Mouse (Mus musculus) CH12.LX (cell line): ENCODE data around the gene Arhgef38. TPM values are rescaled to one million over a fixed set of nuclear protein-coding genes. Genes with fewer than 3 reads are reported as not detected.

ENCODE experiments used
- DNase-seq: peaks from one replicate; pipeline ENCODE4 v3.0.0-alpha.2; 2013; ENCODE audit errors: extremely low read depth
- H3K27ac ChIP-seq: 2 replicates; pipeline ENCODE4 v1.5.1; 2012; ENCODE audit warnings: low read depth, mild to moderate bottlenecking, control low read depth, moderate library complexity; ENCODE audit not compliant: insufficient read depth
- H3K27me3 ChIP-seq: replicated peaks from 2 replicates; pipeline ENCODE3; 2012; ENCODE audit warnings: inconsistent platforms
- H3K36me3 ChIP-seq, 2 experiments: replicated peaks in 1 of 2; 2 replicates each; pipeline versions ENCODE3 to v1.6.1; 2012; ENCODE audit warnings: inconsistent platforms in 1 of 2, low read length in 1 of 2, mild to moderate bottlenecking in 1 of 2, mixed read lengths in 1 of 2, moderate library complexity in 1 of 2; ENCODE audit not compliant: control insufficient read depth in 1 of 2, insufficient read depth in 1 of 2
- H3K4me1 ChIP-seq, 2 experiments: 2 replicates each; pipeline ENCODE4 v1.6.1; 2012; ENCODE audit warnings: inconsistent platforms in 1 of 2, moderate library complexity in 1 of 2; ENCODE audit not compliant: insufficient read depth in 2 of 2, control insufficient read depth in 1 of 2
- H3K4me2 ChIP-seq: 2 replicates; pipeline ENCODE4 v1.6.1; 2012; ENCODE audit warnings: low read depth, mild to moderate bottlenecking, control low read depth; ENCODE audit not compliant: poor library complexity, insufficient read depth, severe bottlenecking
- H3K4me3 ChIP-seq, 3 experiments: fragments of 150-350 bp in 1 of 3; sonication (generic) in 1 of 3; replicated peaks in 1 of 3; 2 replicates each; pipeline versions ENCODE3 to v1.5.1; 2011 to 2012; ENCODE audit warnings: low read depth in 2 of 3, low read length in 2 of 3, mild to moderate bottlenecking in 2 of 3, moderate library complexity in 2 of 3, control low read depth in 1 of 3, improper control_type of control experiment in 1 of 3, inconsistent platforms in 1 of 3, mixed read lengths in 1 of 3; ENCODE audit not compliant: poor library complexity in 1 of 3
- H3K79me2 ChIP-seq: replicated peaks from 2 replicates; pipeline ENCODE4 v1.6.1; 2012; ENCODE audit warnings: mild to moderate bottlenecking, moderate library complexity; ENCODE audit not compliant: control insufficient read depth, poor library complexity, insufficient read depth, severe bottlenecking; ENCODE audit errors: extremely low read depth
- H3K9ac ChIP-seq: 2 replicates; pipeline ENCODE4 v1.6.1; 2012; ENCODE audit warnings: low read depth, mild to moderate bottlenecking, control low read depth, moderate library complexity; ENCODE audit not compliant: insufficient read depth
- H3K9me3 ChIP-seq: replicated peaks from 2 replicates; pipeline ENCODE3; 2012; ENCODE audit warnings: low read length, inconsistent platforms, mixed read lengths
- BHLHE40 ChIP-seq: IDR thresholded peaks from 2 replicates; pipeline ENCODE4 v1.6.1; 2011; ENCODE audit warnings: mild to moderate bottlenecking, low read depth, low read length, improper control_type of control experiment
- CHD2 ChIP-seq: IDR thresholded peaks from 2 replicates; pipeline ENCODE4 v1.6.1; 2011; ENCODE audit warnings: low read length, improper control_type of control experiment
- CTCF ChIP-seq, 2 experiments: IDR thresholded peaks in 1 of 2; conservative IDR thresholded peaks in 1 of 2; 2 replicates each; pipeline ENCODE4 v1.5.1; 2011 to 2012; ENCODE audit warnings: low read depth in 2 of 2, low read length in 2 of 2, improper control_type of control experiment in 1 of 2, inconsistent platforms in 1 of 2, mild to moderate bottlenecking in 1 of 2, moderate library complexity in 1 of 2
- ETS1 ChIP-seq: conservative IDR thresholded peaks from 2 replicates; pipeline ENCODE4 v1.6.1; 2012; ENCODE audit warnings: low read depth, mild to moderate bottlenecking, inconsistent platforms, low read length, improper control_type of control experiment, moderate library complexity
- HCFC1 ChIP-seq: IDR thresholded peaks from 2 replicates; pipeline ENCODE4 v1.6.1; 2012; ENCODE audit warnings: low read depth, mild to moderate bottlenecking, inconsistent platforms, low read length, improper control_type of control experiment
- IRF4 ChIP-seq: IDR thresholded peaks from 2 replicates; pipeline ENCODE4 v1.6.1; 2014; ENCODE audit warnings: low read depth, mild to moderate bottlenecking, inconsistent platforms, low read length, improper control_type of control experiment
- JUN ChIP-seq: IDR thresholded peaks from 2 replicates; pipeline ENCODE4 v1.6.1; 2011; ENCODE audit warnings: low read depth, mild to moderate bottlenecking, low read length, improper control_type of control experiment, moderate library complexity; ENCODE audit not compliant: insufficient read depth
- JUND ChIP-seq: conservative IDR thresholded peaks from 2 replicates; pipeline ENCODE4 v1.6.1; 2011; ENCODE audit warnings: low read depth, low read length, improper control_type of control experiment
- MAFK ChIP-seq: IDR thresholded peaks from 2 replicates; pipeline ENCODE4 v1.6.1; 2011; ENCODE audit warnings: low read length, improper control_type of control experiment; ENCODE audit not compliant: insufficient replicate concordance
- MAX ChIP-seq: IDR thresholded peaks from 2 replicates; pipeline ENCODE4 v1.6.1; 2011; ENCODE audit warnings: low read length, improper control_type of control experiment
- MAZ ChIP-seq: IDR thresholded peaks from 2 replicates; pipeline ENCODE4 v1.6.1; 2012; ENCODE audit warnings: low read depth, mild to moderate bottlenecking, inconsistent platforms, low read length, improper control_type of control experiment, moderate library complexity
- MEF2A ChIP-seq: IDR thresholded peaks from 2 replicates; pipeline ENCODE4 v1.6.1; 2014; ENCODE audit warnings: low read depth, mild to moderate bottlenecking, inconsistent platforms, low read length, improper control_type of control experiment, borderline replicate concordance
- MYC ChIP-seq: IDR thresholded peaks from 2 replicates; pipeline ENCODE4 v1.6.1; 2011; ENCODE audit warnings: low read depth, mild to moderate bottlenecking, improper control_type of control experiment, low read length
- NELFE ChIP-seq: IDR thresholded peaks from 2 replicates; pipeline ENCODE4 v1.6.1; 2011; ENCODE audit warnings: low read depth, low read length, improper control_type of control experiment
- NRF1 ChIP-seq: IDR thresholded peaks from 2 replicates; pipeline ENCODE4 v1.6.1; 2014; ENCODE audit warnings: low read depth, mild to moderate bottlenecking, inconsistent platforms, low read length, improper control_type of control experiment, moderate library complexity
- RAD21 ChIP-seq: IDR thresholded peaks from 2 replicates; pipeline ENCODE4 v1.6.1; 2011; ENCODE audit warnings: low read depth, mild to moderate bottlenecking, low read length, improper control_type of control experiment, moderate library complexity
- RCOR1 ChIP-seq: conservative IDR thresholded peaks from 2 replicates; pipeline ENCODE4 v1.6.1; 2012; ENCODE audit warnings: low read depth, mild to moderate bottlenecking, inconsistent platforms, low read length, improper control_type of control experiment
- SMC3 ChIP-seq: IDR thresholded peaks from 2 replicates; pipeline ENCODE4 v1.6.1; 2011; ENCODE audit warnings: low read depth, low read length, improper control_type of control experiment
- UBTF ChIP-seq: IDR thresholded peaks from 2 replicates; pipeline ENCODE4 v1.6.1; 2012; ENCODE audit warnings: low read depth, mild to moderate bottlenecking, inconsistent platforms, low read length, improper control_type of control experiment, moderate library complexity
- ZC3H11A ChIP-seq: IDR thresholded peaks from 2 replicates; pipeline ENCODE4 v1.6.1; 2012; ENCODE audit warnings: low read depth, mild to moderate bottlenecking, inconsistent platforms, low read length, improper control_type of control experiment
- dilution Hi-C: fragments of 300-500 bp; cut with MboI; formaldehyde crosslinking; loops from 2 replicates; pipeline ENCODE4 v1.14.3; 2020; ENCODE audit warnings: low sequenced_read_pairs; ENCODE audit not compliant: extremely low pct_unique_long_range_greater_than_20kb, extremely low pct_ligation_motif_present
- in situ Hi-C: fragments of 300-500 bp; cut with MboI; formaldehyde crosslinking; loops from 3 replicates; pipeline ENCODE4 v1.14.3; 2019; ENCODE audit warnings: low sequenced_read_pairs, low pct_ligation_motif_present, low pct_unique_long_range_greater_than_20kb, mixed read lengths
- polyA plus RNA-seq: library from polyadenylated mRNA; unstranded; fragments of >175 nt; gene quantifications from 2 replicates; pipeline ENCODE4 v1.2.1, GENCODE M21; 2012; ENCODE audit warnings: low read depth; ENCODE audit not compliant: insufficient read length
- total RNA-seq, 2 experiments: library from RNA; depleted of rRNA; stranded (reverse); fragments of 300-350 nt in 1 of 2; fragments of >200 nt in 1 of 2; gene quantifications; 2 replicates each; pipeline ENCODE4 v1.2.3; 2012 to 2014

Gene Arhgef38
- 0.17 TPM in 1 of 2 replicates, not detected in the other for total RNA-seq (2012; rRNA removed)
- not detected in 2 replicates for total RNA-seq (2014; rRNA removed)
- not detected in 2 replicates for polyA plus RNA-seq

GRCm38 (mm10) chr3:133234821-133235295 is at the start of gene Arhgef38:
Gene Arhgef38, minus strand, starts transcription at chr3:133234949.
- Histone ChIP-seq H3K9ac (no peak within 1 kb of the TSS), H3K36me3 (no peaks in the 10 kb centered on the region), H3K4me3 (no peak within 1 kb of the TSS), H3K27me3 (no peaks in the 10 kb centered on the region), H3K4me2 (peak within 1 kb of the TSS; percentile 95), H3K9me3 (no peaks in the 10 kb centered on the region), H3K27ac (no peak within 1 kb of the TSS), H3K79me2 (no peaks in the 10 kb centered on the region), H3K4me1 (peaks cover 17 to 47% of the 10 kb centered on the region in 2 experiments)
- no peak for TF ChIP-seq CHD2
- TF ChIP-seq NRF1: peak; percentile 26; the same call in 1 of the 2 replicates
- TF ChIP-seq NELFE: no peak
- peak; percentile 22; the same call in 1 of the 2 replicates for TF ChIP-seq BHLHE40
- no peak for TF ChIP-seq JUN
- no peak for TF ChIP-seq MAZ
- no peak for TF ChIP-seq MEF2A
- TF ChIP-seq MAFK: no peak
- dilution Hi-C loops (no loop called here), in situ Hi-C loops (no loop called here)
- DNase-seq: no peak

- H3K36me3 ChIP-seq: no peaks in the 10 kb centered on the region
- no peak overlapping the region for H3K27ac ChIP-seq
- in situ Hi-C loops: loop anchor here (25.0 kb wide), 1 partner anchor 535 kb away; no protein-coding TSS in a partner anchor
- DNase-seq: peak; percentile 88
- TF ChIP-seq CTCF (conservative IDR thresholded peaks at IDR 0.05 in 1 of 2, IDR thresholded peaks at IDR 0.05 in 1 of 2; ENCODE audit: low read depth in 2 of 2, low read length in 2 of 2): peak; percentile 45 to 90
- TF ChIP-seq UBTF: no peak
- TF ChIP-seq JUN: no peak
- TF ChIP-seq ZC3H11A: peak; percentile 70
- no peak for TF ChIP-seq HCFC1
- 0 out of 2 replicates have a peak, but pooled peaks have one; percentile 57 for TF ChIP-seq MYC
- peak; percentile 41; the same call in 1 of the 2 replicates for TF ChIP-seq IRF4
- no peak for TF ChIP-seq ETS1
- 0 out of 2 replicates have a peak, but pooled peaks have one; percentile 12 for TF ChIP-seq JUND
- TF ChIP-seq RCOR1: 0 out of 2 replicates have a peak, but pooled peaks have one; percentile 21
- peak; percentile 81 for TF ChIP-seq RAD21
- peak; percentile 65 for TF ChIP-seq MAZ
- TF ChIP-seq MAFK: no peak
- TF ChIP-seq SMC3: peak; percentile 96
- peak; percentile 44; the same call in 1 of the 2 replicates for TF ChIP-seq MAX
- no peak for TF ChIP-seq BHLHE40
- TF ChIP-seq, all 38 proteins: peak for 10
- Histone ChIP-seq H3K9ac (no peak overlapping the region), H3K9me3 (no peaks in the 10 kb centered on the region), H3K27me3 (no peaks in the 10 kb centered on the region), H3K4me1 (0 out of 4 replicates have a peak, but pooled peaks cover 0 to 2% of the 10 kb centered on the region in 2 experiments), H3K4me3 (no peak overlapping the region), H3K4me2 (peak overlapping the region; percentile 62), H3K79me2 (no peaks in the 10 kb centered on the region)
- dilution Hi-C loops: no loop called here
Measured at GRCm38 (mm10) chr3:133271887-133272286, 37.1 kb upstream of the Arhgef38 start.
